Mouse (Mus musculus) embryonic fibroblast, embryonic 13.5 days (primary cell): Measurements from ENCODE around the gene Bbc3.

Experiments used
- CTCF ChIP-seq: IDR thresholded peaks from 2 replicates; pipeline ENCODE4 v1.5.1; 2011; ENCODE audit warnings: mild to moderate bottlenecking, control low read depth, low read length, moderate library complexity, borderline replicate concordance; ENCODE audit not compliant: insufficient read depth
- POLR2A ChIP-seq: IDR thresholded peaks from 2 replicates; pipeline ENCODE4 v1.6.1; 2011; ENCODE audit warnings: low read depth, mild to moderate bottlenecking, control low read depth, low read length, moderate library complexity

DNA sequence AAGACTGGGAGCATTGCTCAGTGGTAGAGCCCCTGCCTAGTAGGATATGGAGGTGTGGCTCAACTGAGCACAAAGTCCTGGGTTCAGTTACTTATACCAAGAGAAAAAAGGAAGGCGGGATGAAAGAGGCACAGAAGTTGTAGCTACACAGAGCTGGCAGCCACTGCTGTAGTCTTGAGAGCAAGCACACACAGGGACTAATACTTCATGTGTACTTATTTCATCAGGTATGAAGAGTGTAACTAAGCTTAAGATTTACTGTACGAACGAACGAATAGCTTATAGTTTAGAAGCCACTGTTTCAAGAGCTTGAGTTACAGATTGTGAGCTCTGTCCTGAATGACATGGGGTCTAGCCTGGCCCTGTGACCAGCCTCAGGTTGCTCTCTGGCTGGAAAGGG is 11.0 kb downstream of the Bbc3 start:
- TF ChIP-seq POLR2A (no peak), CTCF (no peak)
